Mouse (Mus musculus) forebrain, embryonic 16.5 days (tissue): ENCODE measurements around the gene Gm20388. TPM values are rescaled to one million over a fixed set of nuclear protein-coding genes. Genes with fewer than 3 reads are reported as not detected.
A peak's percentile ranks its signal among the peaks of the same experiment; 100 is the strongest.

Experiments
- ATAC-seq: fragments of 200-750 bp; cut with Nextera tagmentation; 2 replicates; pipeline ENCODE4 v1.8.0; 2017; ENCODE audit warnings: mild to moderate bottlenecking, moderate library complexity
- H3K27ac ChIP-seq: fragments of 300-500 bp; sonication (generic); 2 replicates; pipeline ENCODE4 v1.5.1; 2014; ENCODE audit warnings: low read length, control low read depth
- H3K27me3 ChIP-seq: fragments of 300-500 bp; sonication (generic); replicated peaks from 2 replicates; pipeline ENCODE4 v1.6.1; 2014; ENCODE audit warnings: low read length; ENCODE audit not compliant: control insufficient read depth, insufficient read depth
- H3K36me3 ChIP-seq: fragments of 300-500 bp; sonication (generic); 2 replicates; pipeline ENCODE4 v1.6.1; 2014; ENCODE audit not compliant: control insufficient read depth, insufficient read depth
- H3K4me1 ChIP-seq: fragments of 300-500 bp; sonication (generic); replicated peaks from 2 replicates; pipeline ENCODE4 v1.6.1; 2014; ENCODE audit warnings: low read length; ENCODE audit not compliant: control insufficient read depth, insufficient read depth
- H3K4me2 ChIP-seq: fragments of 300-500 bp; sonication (generic); 2 replicates; pipeline ENCODE4 v1.6.1; 2014; ENCODE audit warnings: mild to moderate bottlenecking, low read length, control low read depth
- H3K4me3 ChIP-seq: fragments of 300-500 bp; sonication (generic); replicated peaks from 2 replicates; pipeline ENCODE4 v1.5.1; 2014; ENCODE audit warnings: mild to moderate bottlenecking, low read length, control low read depth
- H3K9ac ChIP-seq: fragments of 300-500 bp; sonication (generic); replicated peaks from 2 replicates; pipeline ENCODE4 v1.6.1; 2014; ENCODE audit warnings: low read depth, low read length, control low read depth
- H3K9me3 ChIP-seq: fragments of 300-500 bp; sonication (generic); 2 replicates; pipeline ENCODE4 v1.6.1; 2016; ENCODE audit warnings: low read length; ENCODE audit not compliant: control insufficient read depth
- WGBS: fragments of 180-500 bp; shearing (Covaris S2); extraction: QIAGEN DNeasy Blood & Tissue Kit; methylation state at CpG from one replicate; pipeline ENCODE4 v1.1.7; 2014; 5-methylcytosine and 5-hydroxymethylcytosine counted together
- polyA plus RNA-seq: library from polyadenylated mRNA; unstranded; fragments of >200 nt; fragmentation: Nextera tagmentation; extraction: Ambion mirVana; gene quantifications from 2 replicates; pipeline ENCODE4 v1.2.1, GENCODE M21; 2015

The Gm20388 gene
- polyA plus RNA-seq, 1 experiment from 2014 or later, result 4.7 TPM

GRCm38 (mm10) chr8:124033400-124033799 is 4122.8 kb downstream of the Gm20388 start:
- ATAC-seq, result no peak
- no peak overlapping the region for H3K4me3 ChIP-seq
- H3K4me1 ChIP-seq, result no peaks in the 10 kb centered on the region
- no peak overlapping the region for H3K27ac ChIP-seq
- H3K4me2 ChIP-seq, result no peak overlapping the region
- no peaks in the 10 kb centered on the region for H3K9me3 ChIP-seq
- H3K9ac ChIP-seq, result no peak overlapping the region
- H3K27me3 ChIP-seq, result no peaks in the 10 kb centered on the region
- 68% methylated on average over 5 of the region's 5 CpGs for WGBS
- H3K36me3 ChIP-seq, result peaks cover 39% of the 10 kb centered on the region

GRCm38 (mm10) chr8:124038121-124038520 is 4127.5 kb downstream of the Gm20388 start:
- H3K9me3 ChIP-seq, result no peaks in the 10 kb centered on the region
- no peak overlapping the region for H3K4me2 ChIP-seq
- ATAC-seq, result no peak
- H3K9ac ChIP-seq, result no peak overlapping the region
- no peak overlapping the region for H3K4me3 ChIP-seq
- no peak overlapping the region for H3K27ac ChIP-seq
- H3K27me3 ChIP-seq, result no peaks in the 10 kb centered on the region
- H3K36me3 ChIP-seq, result peaks cover 25% of the 10 kb centered on the region
- no peaks in the 10 kb centered on the region for H3K4me1 ChIP-seq
- WGBS, result 93% methylated on average over 7 of the region's 7 CpGs

GRCm38 (mm10) chr8:124039351-124039750 is 4128.7 kb downstream of the Gm20388 start:
- Histone ChIP-seq H3K27ac (no peak overlapping the region), H3K4me1 (no peaks in the 10 kb centered on the region), H3K27me3 (no peaks in the 10 kb centered on the region), H3K4me3 (no peak overlapping the region), H3K9me3 (no peaks in the 10 kb centered on the region), H3K36me3 (peaks cover 25% of the 10 kb centered on the region), H3K4me2 (no peak overlapping the region), H3K9ac (no peak overlapping the region)
- no peak for ATAC-seq
- WGBS, result 79% methylated on average over 4 of the region's 4 CpGs

- no peak overlapping the region for H3K9ac ChIP-seq
- H3K36me3 ChIP-seq, result peaks cover 27% of the 10 kb centered on the region
- H3K27ac ChIP-seq, result no peak overlapping the region
- no peaks in the 10 kb centered on the region for H3K27me3 ChIP-seq
- no peaks in the 10 kb centered on the region for H3K4me1 ChIP-seq
- no peak overlapping the region for H3K4me2 ChIP-seq
- no peak overlapping the region for H3K4me3 ChIP-seq
- H3K9me3 ChIP-seq, result no peaks in the 10 kb centered on the region
- no peak for ATAC-seq
- WGBS, result 75% methylated on average over 1 of the region's 1 CpGs
These were observed 4131.6 kb downstream of the Gm20388 start for GRCm38 (mm10) chr8:124042201-124042600.

- ATAC-seq, result no peak
- H3K9me3 ChIP-seq, result no peaks in the 10 kb centered on the region
- WGBS, result 92% methylated on average over 5 of the region's 5 CpGs
These were observed 4133.8 kb downstream of the Gm20388 start for GRCm38 (mm10) chr8:124044421-124044820.

GRCm38 (mm10) chr8:124044931-124045330 is 4134.3 kb downstream of the Gm20388 start:
- WGBS, result 95% methylated on average over 12 of the region's 12 CpGs
- no peak overlapping the region for H3K4me2 ChIP-seq
- H3K9ac ChIP-seq, result no peak overlapping the region
- H3K4me3 ChIP-seq, result no peak overlapping the region
- ATAC-seq, result no peak
- peaks cover 12% of the 10 kb centered on the region for H3K36me3 ChIP-seq
- no peak overlapping the region for H3K27ac ChIP-seq
- no peaks in the 10 kb centered on the region for H3K27me3 ChIP-seq
- H3K9me3 ChIP-seq, result no peaks in the 10 kb centered on the region
- no peaks in the 10 kb centered on the region for H3K4me1 ChIP-seq

More at GRCm38 (mm10) chr8:124044421-124044820, 4133.8 kb downstream of the Gm20388 start:
- Histone ChIP-seq H3K27me3 (no peaks in the 10 kb centered on the region), H3K9ac (no peak overlapping the region), H3K36me3 (peaks cover 17% of the 10 kb centered on the region), H3K4me2 (no peak overlapping the region), H3K4me1 (no peaks in the 10 kb centered on the region), H3K27ac (no peak overlapping the region), H3K4me3 (no peak overlapping the region)

GRCm38 (mm10) chr8:124045856-124046255 is 4135.2 kb downstream of the Gm20388 start:
- Histone ChIP-seq H3K27me3 (no peaks in the 10 kb centered on the region), H3K36me3 (peaks cover 12% of the 10 kb centered on the region), H3K4me1 (no peaks in the 10 kb centered on the region), H3K4me2 (no peak overlapping the region), H3K4me3 (no peak overlapping the region), H3K9ac (no peak overlapping the region), H3K9me3 (no peaks in the 10 kb centered on the region), H3K27ac (no peak overlapping the region)
- ATAC-seq, result no peak
- WGBS, result 89% methylated on average over 8 of the region's 8 CpGs

- H3K4me2 ChIP-seq, result no peak overlapping the region
- H3K9me3 ChIP-seq, result no peaks in the 10 kb centered on the region
- no peak overlapping the region for H3K4me3 ChIP-seq
- ATAC-seq, result peak; percentile 28; the same call in 1 of the 2 replicates
- no peak overlapping the region for H3K27ac ChIP-seq
- H3K4me1 ChIP-seq, result no peaks in the 10 kb centered on the region
- H3K27me3 ChIP-seq, result no peaks in the 10 kb centered on the region
- no peak overlapping the region for H3K9ac ChIP-seq
- 13% methylated on average over 3 of the region's 3 CpGs for WGBS
- H3K36me3 ChIP-seq, result peaks cover under 1% of the 10 kb centered on the region; the same call in 1 of the 2 replicates
These were observed 4141.5 kb downstream of the Gm20388 start for GRCm38 (mm10) chr8:124052110-124052509.

- 60% methylated on average over 4 of the region's 4 CpGs for WGBS
- no peak for ATAC-seq
- H3K36me3 ChIP-seq, result no peaks in the 10 kb centered on the region
These were observed 4141.9 kb downstream of the Gm20388 start for GRCm38 (mm10) chr8:124052568-124052967.

More at GRCm38 (mm10) chr8:124052568-124052967, 4141.9 kb downstream of the Gm20388 start:
- Histone ChIP-seq H3K4me2 (no peak overlapping the region), H3K9me3 (no peaks in the 10 kb centered on the region), H3K9ac (no peak overlapping the region), H3K4me1 (no peaks in the 10 kb centered on the region), H3K27me3 (no peaks in the 10 kb centered on the region), H3K27ac (no peak overlapping the region), H3K4me3 (no peak overlapping the region)
